Mouse (Mus musculus) olfactory bulb, adult 2 months (tissue): ENCODE measurements around the gene Eif4b.

ENCODE experiments used
- CTCF ChIP-seq: fragments of 200-500 bp; IDR thresholded peaks from 2 replicates; pipeline ENCODE4 v1.5.1; 2012; ENCODE audit warnings: low read depth, mild to moderate bottlenecking, low read length, moderate library complexity; ENCODE audit not compliant: insufficient read depth
- POLR2A ChIP-seq: fragments of 200-500 bp; IDR thresholded peaks from 2 replicates; pipeline ENCODE4 v1.6.1; 2012; ENCODE audit warnings: mild to moderate bottlenecking, low read depth, low read length, moderate library complexity; ENCODE audit not compliant: insufficient read depth

DNA sequence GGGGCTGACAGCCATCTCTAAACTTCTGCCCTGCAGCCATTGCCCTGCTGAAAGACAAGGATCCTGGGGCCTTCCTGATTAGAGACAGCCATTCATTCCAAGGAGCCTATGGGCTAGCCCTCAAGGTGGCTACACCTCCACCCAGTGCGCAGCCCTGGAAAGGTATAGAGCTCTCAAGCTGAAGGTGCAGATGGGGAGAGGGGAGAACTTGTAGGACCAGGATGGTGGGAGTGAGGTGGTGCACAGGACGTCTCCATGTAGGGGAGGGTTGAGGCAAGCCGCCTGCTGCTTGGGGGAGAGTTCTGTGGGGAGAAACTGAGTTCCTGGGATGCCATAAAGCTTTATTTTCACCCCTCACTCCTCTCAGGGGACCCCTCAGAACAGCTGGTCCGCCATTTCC is 40.1 kb downstream of the Eif4b start:
- TF ChIP-seq CTCF (no peak), POLR2A (no peak)
